Mouse (Mus musculus): Measurements from ENCODE around the gene Mcm8. TPM values are rescaled to one million over a fixed set of nuclear protein-coding genes. Genes with fewer than 3 reads are reported as not detected.

Gene Mcm8
- 16.9 and 19.0 TPM in 2 replicates for total RNA-seq (2014; fragmentation: Nextera tagmentation)
- 16.6 and 19.0 TPM in 2 replicates for total RNA-seq (2017)

DNA sequence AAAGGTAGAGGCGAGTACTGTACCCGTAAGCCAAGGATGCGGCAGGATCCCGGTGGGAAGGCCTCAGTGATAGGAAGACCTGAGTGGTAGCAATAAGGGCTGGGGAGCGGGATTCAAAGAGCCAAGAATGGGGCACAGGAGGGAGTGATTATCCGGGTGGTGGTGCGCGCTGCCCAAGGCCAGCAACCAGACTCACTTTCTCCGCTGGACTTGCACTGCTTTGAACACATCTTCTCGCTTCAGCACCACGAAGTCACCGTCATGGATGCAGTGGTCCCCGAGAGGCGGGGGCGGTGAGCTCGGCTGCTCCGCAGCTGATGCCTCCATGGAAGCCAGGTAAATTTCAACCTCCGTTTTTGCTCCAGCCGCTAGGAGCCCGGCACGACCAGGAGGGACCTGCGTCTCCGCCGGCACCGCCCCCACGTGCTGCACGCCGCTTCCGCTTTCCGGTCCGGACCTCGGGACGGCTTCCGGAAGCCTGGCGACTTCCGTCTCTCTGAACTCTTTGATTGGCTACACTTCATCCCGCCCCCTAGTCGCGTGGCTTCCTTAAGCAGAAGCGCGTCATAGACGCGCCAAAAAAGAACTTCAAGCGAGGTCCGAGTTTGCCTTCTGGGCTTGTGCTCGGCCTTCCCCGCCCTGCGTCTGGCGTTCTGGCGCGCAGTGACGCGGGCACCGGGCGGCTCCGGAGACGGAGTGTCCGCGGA lies at the start of gene Mcm8, which contains the start of gene Trmt6:
Gene Mcm8 (plus strand): TSS at position 534 of the 707 bp plus-strand sequence.
Gene Trmt6 (minus strand): TSS at position 448 of the 707 bp plus-strand sequence.
- ATAC-seq (replicated peaks; ENCODE audit: low FRiP score, low TSS enrichment, poor library complexity, severe bottlenecking), result peak; percentile 98

DNA sequence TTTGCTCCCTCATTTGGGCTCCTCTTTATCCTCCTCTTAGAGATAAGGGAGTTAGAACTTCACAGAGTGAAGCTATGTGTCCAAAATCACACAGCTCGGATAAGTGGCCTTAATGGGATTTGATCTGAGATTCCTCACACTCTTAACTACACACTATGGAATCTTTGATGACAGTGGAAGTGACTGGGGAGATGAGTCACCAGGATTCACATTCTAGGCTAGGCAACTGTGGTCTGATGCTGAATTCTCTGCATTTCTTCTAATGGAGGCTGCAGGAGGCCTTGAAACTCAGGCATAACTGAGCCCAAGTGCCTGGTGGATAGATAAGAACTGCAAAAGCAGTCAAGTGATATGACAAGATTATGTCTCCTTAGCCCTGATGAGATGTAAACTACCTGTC lies 45.1 kb upstream of the Mcm8 start:
- ATAC-seq (replicated peaks; ENCODE audit: low FRiP score, low TSS enrichment, poor library complexity, severe bottlenecking), result no peak

DNA sequence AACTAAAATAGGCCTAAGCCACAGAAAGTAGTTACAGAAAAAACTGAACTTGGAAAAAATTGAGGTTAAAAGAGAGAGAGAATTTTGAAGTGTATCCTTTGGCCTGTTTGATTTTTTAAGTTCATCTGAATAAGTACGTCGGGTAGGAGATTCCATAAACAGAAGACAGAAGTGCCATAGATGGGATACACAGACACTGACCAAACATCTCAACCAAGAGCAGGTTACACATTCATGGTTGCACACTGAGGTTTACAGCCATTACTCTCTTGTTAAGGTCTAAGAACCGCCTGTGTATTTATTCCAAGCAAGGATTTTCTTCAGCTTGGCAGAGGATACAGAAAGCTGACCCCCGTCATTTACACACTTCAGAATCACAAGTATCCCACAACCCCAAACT lies 35.0 kb upstream of the Mcm8 start, which contains the start of gene Chgb:
Gene Chgb (plus strand): TSS at position 301 of the 400 bp plus-strand sequence.
- ATAC-seq (replicated peaks; ENCODE audit: low FRiP score, low TSS enrichment, poor library complexity, severe bottlenecking), result no peak

DNA sequence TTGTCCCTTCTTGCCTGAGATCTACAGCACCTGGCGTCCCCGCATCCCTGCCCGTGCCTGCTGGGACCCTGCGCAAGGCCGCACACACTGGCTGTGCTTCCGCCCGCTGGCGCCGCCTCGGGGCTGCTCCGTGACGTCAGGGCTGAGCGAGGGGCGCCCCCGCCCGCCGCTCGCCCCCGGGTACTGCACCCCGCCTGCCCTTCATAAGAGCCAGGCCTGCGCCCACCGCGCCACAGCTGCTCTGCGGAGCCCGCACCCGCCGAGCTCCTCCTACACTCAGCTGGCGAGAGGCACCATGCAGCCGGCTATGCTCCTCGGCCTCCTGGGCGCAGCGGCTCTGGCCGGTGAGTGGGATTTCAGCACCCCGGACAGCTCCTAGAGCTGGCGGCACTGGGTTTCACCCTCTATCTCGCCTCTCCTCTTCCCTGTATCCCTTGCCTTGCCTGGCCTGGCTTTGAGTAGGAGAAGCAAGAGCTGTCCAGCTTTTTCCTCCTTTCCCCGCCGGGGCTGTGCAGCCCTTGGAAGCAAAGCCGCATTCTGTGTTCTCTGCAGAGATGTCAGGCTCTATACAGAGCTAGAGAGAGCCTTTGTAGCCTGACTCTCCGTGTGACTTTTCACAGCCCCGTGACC lies 34.4 kb upstream of the Mcm8 start:
- peak; percentile 99 for ATAC-seq (replicated peaks; ENCODE audit: low FRiP score, low TSS enrichment, poor library complexity, severe bottlenecking)

DNA sequence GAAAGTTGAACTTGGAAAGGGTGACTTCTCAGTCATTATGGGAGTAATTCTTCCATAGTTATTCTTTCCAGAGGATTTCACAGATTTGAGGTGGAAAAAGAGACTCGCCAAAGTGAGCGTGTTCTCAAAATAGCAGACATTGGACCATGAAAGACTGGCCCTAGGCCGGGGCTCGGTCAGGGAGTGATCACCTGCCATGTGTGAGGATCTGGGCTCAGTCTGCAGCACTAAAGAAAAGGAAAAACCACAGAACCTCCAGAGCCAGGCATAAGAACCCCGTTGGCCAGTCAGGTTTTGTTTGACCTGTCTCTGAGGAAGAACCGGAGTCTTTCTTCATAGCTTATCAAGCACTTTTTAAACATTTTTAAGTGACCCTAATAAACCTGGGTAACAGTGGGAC lies 31.9 kb upstream of the Mcm8 start:
- ATAC-seq (replicated peaks; ENCODE audit: low FRiP score, low TSS enrichment, poor library complexity, severe bottlenecking), result no peak

DNA sequence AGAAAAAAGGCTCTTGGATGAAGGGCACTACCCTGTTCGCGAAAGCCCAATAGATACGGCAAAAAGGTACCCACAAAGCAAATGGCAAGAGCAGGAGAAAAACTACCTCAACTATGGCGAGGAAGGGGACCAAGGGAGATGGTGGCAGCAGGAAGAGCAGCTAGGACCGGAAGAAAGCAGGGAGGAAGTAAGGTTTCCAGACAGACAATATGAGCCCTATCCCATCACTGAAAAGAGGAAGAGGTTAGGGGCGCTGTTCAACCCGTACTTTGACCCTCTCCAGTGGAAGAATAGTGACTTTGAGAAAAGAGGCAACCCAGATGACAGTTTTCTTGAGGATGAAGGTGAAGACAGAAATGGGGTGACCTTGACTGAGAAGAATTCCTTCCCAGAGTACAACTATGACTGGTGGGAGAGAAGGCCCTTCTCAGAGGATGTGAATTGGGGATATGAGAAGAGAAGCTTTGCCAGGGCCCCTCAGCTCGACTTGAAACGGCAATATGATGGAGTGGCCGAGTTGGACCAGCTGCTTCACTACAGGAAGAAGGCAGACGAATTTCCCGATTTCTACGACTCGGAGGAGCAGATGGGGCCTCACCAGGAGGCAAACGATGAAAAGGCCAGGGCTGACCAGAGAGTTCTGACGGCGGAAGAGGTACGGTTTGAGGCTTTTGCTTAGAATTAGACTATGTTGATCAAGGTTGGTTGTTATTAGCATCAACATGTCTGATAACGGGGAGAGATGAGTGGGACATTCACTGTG lies 22.3 kb upstream of the Mcm8 start:
- no peak for ATAC-seq (replicated peaks; ENCODE audit: low FRiP score, low TSS enrichment, poor library complexity, severe bottlenecking)

DNA sequence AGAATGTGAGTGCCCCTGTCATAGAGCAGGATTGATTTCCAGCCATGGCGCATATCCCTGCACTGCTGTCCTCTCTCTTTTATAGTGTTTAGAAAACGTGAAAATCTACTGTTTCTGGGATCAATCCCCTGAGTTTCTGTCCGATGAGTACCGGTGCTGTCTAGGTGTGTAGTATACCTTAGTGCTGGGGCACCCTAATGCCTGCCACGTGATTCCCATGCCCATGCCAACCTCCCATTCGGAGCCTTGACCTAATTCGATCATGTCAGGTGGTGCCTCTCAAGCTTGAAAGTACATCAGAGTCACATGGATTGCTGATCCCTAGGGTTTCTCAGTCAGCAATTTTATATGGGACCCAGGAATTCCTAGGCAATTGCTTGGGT lies 21.7 kb upstream of the Mcm8 start:
- no peak for ATAC-seq (replicated peaks; ENCODE audit: low FRiP score, low TSS enrichment, poor library complexity, severe bottlenecking)

DNA sequence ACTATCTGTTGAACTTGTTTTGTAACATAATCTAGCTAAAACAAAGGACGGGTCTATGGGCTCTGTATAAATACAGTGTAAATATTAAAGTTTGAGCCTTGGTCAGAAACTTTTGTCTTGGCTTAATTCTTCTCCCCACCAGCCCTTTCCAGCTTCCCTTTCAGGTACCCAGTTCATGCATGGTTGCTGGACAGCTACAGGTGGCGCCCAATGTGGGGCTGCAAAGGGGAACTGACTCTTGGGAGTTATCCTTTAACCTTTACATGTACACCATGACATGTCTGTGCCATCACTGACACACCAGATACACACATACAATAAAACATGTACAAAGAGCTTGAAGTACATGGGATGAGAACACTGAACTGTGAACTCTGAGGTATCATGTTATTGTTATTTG lies 13.0 kb upstream of the Mcm8 start:
- no peak for ATAC-seq (replicated peaks; ENCODE audit: low FRiP score, low TSS enrichment, poor library complexity, severe bottlenecking)

DNA sequence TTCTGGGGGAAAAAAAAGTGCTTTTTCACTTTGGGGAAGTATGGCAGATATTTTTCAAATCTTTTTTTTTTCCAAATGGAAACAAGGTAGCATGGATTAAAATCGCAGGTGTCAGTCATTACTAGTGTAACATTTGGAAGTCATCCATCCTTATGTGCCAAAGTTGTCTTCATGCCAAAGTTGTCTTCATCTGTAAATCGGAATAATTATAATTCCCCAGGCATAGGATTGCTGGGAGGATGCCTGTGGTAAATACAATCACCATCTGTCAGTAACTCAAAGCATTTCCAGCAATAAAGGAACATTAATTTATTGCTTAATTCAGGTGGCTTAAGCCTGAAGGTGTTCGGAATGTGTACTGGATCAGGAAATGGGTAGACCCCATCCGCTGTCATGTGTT lies 25.1 kb downstream of the Mcm8 start:
- ATAC-seq (replicated peaks; ENCODE audit: low FRiP score, low TSS enrichment, poor library complexity, severe bottlenecking), result no peak

- ATAC-seq (replicated peaks; ENCODE audit: low FRiP score, low TSS enrichment, poor library complexity, severe bottlenecking), result peak; percentile 95
These were observed 30.7 kb downstream of the Mcm8 start, which contains the start of gene Crls1 for GRCm38 (mm10) chr2:132846407-132847358. Crls1 (plus strand) TSS chr2:132846666.

- peak; percentile 23; the same call in 1 of the 2 replicates for ATAC-seq (replicated peaks; ENCODE audit: low FRiP score, low TSS enrichment, poor library complexity, severe bottlenecking)
These were observed 31.6 kb downstream of the Mcm8 start for GRCm38 (mm10) chr2:132847581-132847980.

- no peak for ATAC-seq (replicated peaks; ENCODE audit: low FRiP score, low TSS enrichment, poor library complexity, severe bottlenecking)
These were observed 32.4 kb downstream of the Mcm8 start for GRCm38 (mm10) chr2:132848361-132848760.

DNA sequence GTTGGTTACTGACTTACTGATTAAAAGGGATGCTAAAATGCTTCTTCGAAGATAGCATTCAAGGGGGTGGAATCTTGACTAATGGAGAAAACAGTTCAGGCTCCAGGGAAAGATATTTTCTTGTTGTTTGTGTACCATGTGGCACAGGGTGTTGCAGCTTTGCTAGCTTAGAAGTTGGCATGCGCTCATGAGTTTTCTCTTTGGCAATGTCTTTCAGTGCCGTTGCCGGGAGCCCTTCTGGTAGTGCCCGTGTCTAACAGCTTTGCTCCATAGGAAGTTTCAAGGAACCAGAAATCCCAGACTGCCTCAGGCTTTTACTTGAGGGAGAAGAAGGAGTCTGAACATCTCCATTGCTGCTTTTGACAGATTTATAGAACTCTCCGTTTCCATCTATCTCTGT lies 33.2 kb downstream of the Mcm8 start:
- ATAC-seq (replicated peaks; ENCODE audit: low FRiP score, low TSS enrichment, poor library complexity, severe bottlenecking), result no peak

GRCm38 (mm10) chr2:132853051-132853450 lies 37.1 kb downstream of the Mcm8 start:
- no peak for ATAC-seq (replicated peaks; ENCODE audit: low FRiP score, low TSS enrichment, poor library complexity, severe bottlenecking)

DNA sequence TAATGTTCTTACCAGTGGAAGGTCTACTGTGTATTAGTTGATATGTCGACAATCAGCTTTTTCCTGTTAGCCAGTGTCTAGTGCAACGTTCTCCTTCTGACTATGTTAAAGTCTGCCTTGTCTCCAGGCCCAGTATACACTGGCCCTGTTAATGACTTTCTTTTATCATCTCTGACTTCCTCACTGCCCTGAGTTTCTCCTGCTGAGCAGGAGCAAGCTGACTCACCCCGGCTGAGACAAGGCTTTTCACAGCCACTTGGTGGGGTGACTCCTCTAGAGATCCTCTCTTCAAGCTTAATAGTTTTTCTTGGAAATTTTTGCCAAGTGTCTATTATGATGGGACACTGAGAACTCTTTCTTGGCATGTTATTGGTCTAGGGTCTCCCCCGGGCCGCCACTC lies 40.4 kb downstream of the Mcm8 start:
- no peak for ATAC-seq (replicated peaks; ENCODE audit: low FRiP score, low TSS enrichment, poor library complexity, severe bottlenecking)

DNA sequence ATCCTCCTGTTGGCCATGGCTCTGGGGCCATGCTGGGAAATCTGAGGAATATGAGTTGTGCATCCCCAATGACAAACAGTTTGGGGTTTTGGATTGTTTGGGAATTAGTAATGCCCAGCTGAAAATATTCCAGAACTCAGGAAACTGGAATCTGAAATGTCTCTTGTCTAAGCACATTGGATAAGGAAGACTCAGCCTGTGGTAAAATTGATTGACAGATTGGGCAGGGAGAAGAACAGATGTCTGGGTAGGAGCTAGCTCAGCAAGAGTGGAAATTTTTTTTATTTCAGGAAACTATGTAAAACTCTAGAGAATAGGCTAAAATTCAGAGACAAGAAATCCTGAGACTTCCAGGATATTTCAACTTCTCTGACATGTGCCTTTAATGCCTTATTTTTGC lies 44.5 kb downstream of the Mcm8 start:
- no peak for ATAC-seq (replicated peaks; ENCODE audit: low FRiP score, low TSS enrichment, poor library complexity, severe bottlenecking)

- no peak for ATAC-seq (replicated peaks; ENCODE audit: low FRiP score, low TSS enrichment, poor library complexity, severe bottlenecking)
These were observed 45.5 kb downstream of the Mcm8 start for GRCm38 (mm10) chr2:132861456-132861855.

- ATAC-seq (replicated peaks; ENCODE audit: low FRiP score, low TSS enrichment, poor library complexity, severe bottlenecking), result no peak
These were observed 47.4 kb downstream of the Mcm8 start for GRCm38 (mm10) chr2:132863325-132863724.

DNA sequence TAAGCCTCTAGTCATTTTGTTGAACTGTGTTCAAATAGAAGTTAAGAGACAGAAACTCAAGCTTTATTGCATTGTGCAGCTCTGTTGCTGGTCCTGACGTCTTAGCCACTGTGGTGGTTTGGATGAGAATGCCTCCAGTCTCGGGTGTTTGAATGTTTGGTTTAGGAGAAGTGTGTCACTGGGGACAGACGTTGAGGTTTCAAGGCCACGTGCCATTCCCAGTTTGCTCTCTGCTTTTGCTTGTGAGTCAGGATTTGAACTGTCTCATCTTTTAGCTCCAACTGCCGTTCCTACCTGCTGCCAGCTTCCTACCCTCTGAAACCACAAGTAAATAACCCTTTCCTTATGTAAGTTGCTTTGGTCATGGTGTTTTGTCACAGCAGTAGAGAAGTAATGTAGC lies 51.6 kb downstream of the Mcm8 start:
- ATAC-seq (replicated peaks; ENCODE audit: low FRiP score, low TSS enrichment, poor library complexity, severe bottlenecking), result no peak
